8 mouse cellular contexts compared by ENCODE assay signal in the genomic region with DNA sequence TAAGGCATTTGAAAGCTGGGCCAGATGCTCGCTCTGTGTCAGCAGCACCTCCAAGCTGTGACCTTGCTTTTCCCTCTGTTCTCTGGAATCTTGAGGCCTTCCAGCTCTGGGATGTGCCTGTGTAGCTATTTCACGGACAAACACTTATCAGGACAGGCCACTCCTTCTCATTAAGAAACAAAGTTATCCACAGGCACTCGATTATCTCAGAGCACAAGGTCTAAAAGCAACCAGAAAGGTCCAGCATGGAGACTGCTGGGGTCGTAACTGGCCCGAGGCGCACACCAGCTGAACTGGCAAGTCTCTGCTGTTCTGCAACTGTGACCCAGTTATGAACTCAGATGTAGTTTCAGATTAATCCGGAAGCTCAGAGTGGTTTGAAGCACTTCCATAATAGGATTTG.
DNase-seq lines count a peak whose midpoint lies in the region; ATAC-seq lines count a peak whose summit lies in the region.

No protein-coding gene starts in this region.

- 0 out of 2 replicates have a peak, but pooled peaks have one; percentile 18 for ATAC-seq in embryonic facial prominence, embryonic 11.5 days (replicated peaks; ENCODE audit: insufficient number of reproducible peaks, low FRiP score, low TSS enrichment, low read depth)
- peak; percentile 44; the same call in 1 of the 2 replicates for ATAC-seq in kidney, embryonic 14.5 days (ENCODE audit: low FRiP score, low TSS enrichment)

- intact Hi-C loops in left cerebral cortex, postnatal 25 days (cut with DNase I): no loop called here

- no peaks in the 10 kb centered on the region for H3K9me3 ChIP-seq in embryonic facial prominence, embryonic 11.5 days (replicated peaks; ENCODE audit: control insufficient read depth, low read length)
- no peaks in the 10 kb centered on the region for H3K9me3 ChIP-seq in kidney, embryonic 14.5 days (ENCODE audit: control insufficient read depth, low read length)

- no peaks in the 10 kb centered on the region for H3K27me3 ChIP-seq in embryonic facial prominence, embryonic 11.5 days (ENCODE audit: control insufficient read depth, insufficient read depth, low read length)
- H3K27me3 ChIP-seq in kidney, embryonic 14.5 days (ENCODE audit: control insufficient read depth, insufficient read depth, low read length): no peaks in the 10 kb centered on the region

- 0 out of 2 replicates have a peak overlapping the region, but pooled peaks have one; percentile 35 for H3K27ac ChIP-seq in embryonic facial prominence, embryonic 11.5 days (replicated peaks; ENCODE audit: low read depth, low read length)
- peak overlapping the region; percentile 89 for H3K27ac ChIP-seq in kidney, embryonic 14.5 days (ENCODE audit: low read depth, low read length)

- no peaks in the 10 kb centered on the region for H3K36me3 ChIP-seq in embryonic facial prominence, embryonic 11.5 days (replicated peaks; ENCODE audit: control insufficient read depth, insufficient read depth, low read depth, low read length)
- H3K36me3 ChIP-seq in kidney, embryonic 14.5 days (ENCODE audit: control insufficient read depth, insufficient read depth, low read length): no peaks in the 10 kb centered on the region; the same call in 1 of the 2 replicates

- no peak overlapping the region for H3K4me3 ChIP-seq in embryonic facial prominence, embryonic 11.5 days (ENCODE audit: low read depth, low read length)
- H3K4me3 ChIP-seq in kidney, embryonic 14.5 days (ENCODE audit: low read length): no peak overlapping the region

- 47% methylated on average over 7 of the region's 7 CpGs for WGBS in embryonic facial prominence, embryonic 11.5 days
- 45% methylated on average over 7 of the region's 7 CpGs for WGBS in kidney, embryonic 14.5 days

- H3K4me2 ChIP-seq in embryonic facial prominence, embryonic 11.5 days (ENCODE audit: low read depth, low read length): no peak overlapping the region
- H3K4me2 ChIP-seq in kidney, embryonic 14.5 days (replicated peaks; ENCODE audit: low read depth, low read length): no peak overlapping the region

- DNase-seq in heart, adult 11 months: peak; percentile 95
- no peak for DNase-seq in heart, adult 8-10 months (ENCODE audit: low spot score)
- DNase-seq in embryonic facial prominence, embryonic 11.5 days (ENCODE audit: low spot score): peak; percentile 41
- peak; percentile 74 for DNase-seq in lung, postnatal 36 days
- DNase-seq in left cerebral cortex, adult 9 months (ENCODE audit: low spot score in 2 of 2): no peak
- DNase-seq in right cerebral cortex, adult 2 months (ENCODE audit: low spot score in 2 of 2): no peak
- DNase-seq in left cerebral cortex, postnatal 25 days (ENCODE audit: low spot score in 2 of 2): no peak

- H3K4me1 ChIP-seq in embryonic facial prominence, embryonic 11.5 days (ENCODE audit: control insufficient read depth, insufficient read depth, low read length): no peaks in the 10 kb centered on the region
- H3K4me1 ChIP-seq in kidney, embryonic 14.5 days (ENCODE audit: control insufficient read depth, insufficient read depth, low read length): peaks cover 69% of the 10 kb centered on the region

- no peak overlapping the region for H3K9ac ChIP-seq in embryonic facial prominence, embryonic 11.5 days (replicated peaks; ENCODE audit: low read length)
- peak overlapping the region; percentile 9; the same call in 1 of the 2 replicates for H3K9ac ChIP-seq in kidney, embryonic 14.5 days (ENCODE audit: low read depth, low read length)

Comparison
In these comparisons a context has a peak if more than half of its experiments do, and no peak if none do; other contexts are left out.
1. DNase-seq: peak in heart, adult 11 months (single experiment), embryonic facial prominence, embryonic 11.5 days (single experiment) and lung, postnatal 36 days (single experiment); none in heart, adult 8-10 months (single experiment), left cerebral cortex, adult 9 months (0 of 2), right cerebral cortex, adult 2 months (0 of 2) and left cerebral cortex, postnatal 25 days (0 of 2).